Mouse (Mus musculus) regulatory T cell (primary cell): ENCODE results near the gene Dnttip1.
"Not testable (repeated sequence)": the region's sequence is repeated elsewhere in the genome, so short reads cannot be mapped to it uniquely, and the experiment has no call there.

Source experiments
- in situ Hi-C: fragments of 300-600 bp; cut with MboI, MseI; formaldehyde crosslinking; loops from one replicate; pipeline ENCODE4 v1.15.1; 2025; ENCODE audit warnings: high pct_unique_total_duplicates

Gene Dnttip1

GRCm38 (mm10) chr2:164745843-164746479 is at the start of gene Dnttip1, which contains the start of gene Wfdc3:
Dnttip1 (plus strand) TSS chr2:164745983.
Wfdc3 (minus strand) TSS chr2:164745931.
- in situ Hi-C loops = loop anchor here (25.0 kb wide), 1 partner anchor 309 kb away; the partner anchor contains the start of gene Sdc4

- in situ Hi-C loops = no loop called here
Observed at GRCm38 (mm10) chr2:164698201-164698600, 47.6 kb upstream of the Dnttip1 start, which contains the start of gene Spint4. Spint4 (plus strand) TSS chr2:164698501.

DNA sequence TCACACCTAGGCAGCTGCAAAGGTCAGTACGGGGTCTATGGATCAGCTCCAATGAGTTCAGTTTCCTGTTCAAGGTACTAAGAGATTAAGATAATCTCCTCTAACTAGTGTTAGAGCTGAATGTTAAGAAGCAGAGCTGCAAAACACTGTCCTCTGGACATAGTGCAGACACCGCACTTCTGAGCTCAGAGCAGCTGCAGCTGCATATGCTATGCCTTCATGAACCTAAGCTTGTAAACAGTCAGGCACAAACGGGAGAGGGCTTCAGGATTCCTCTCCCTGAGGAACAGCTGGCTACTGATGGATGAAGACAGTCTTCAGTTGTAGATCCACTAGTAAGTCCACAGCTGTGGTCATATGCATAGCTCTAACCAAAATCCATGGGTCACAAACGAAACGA is 44.8 kb upstream of the Dnttip1 start:
- in situ Hi-C loops = no loop called here

DNA sequence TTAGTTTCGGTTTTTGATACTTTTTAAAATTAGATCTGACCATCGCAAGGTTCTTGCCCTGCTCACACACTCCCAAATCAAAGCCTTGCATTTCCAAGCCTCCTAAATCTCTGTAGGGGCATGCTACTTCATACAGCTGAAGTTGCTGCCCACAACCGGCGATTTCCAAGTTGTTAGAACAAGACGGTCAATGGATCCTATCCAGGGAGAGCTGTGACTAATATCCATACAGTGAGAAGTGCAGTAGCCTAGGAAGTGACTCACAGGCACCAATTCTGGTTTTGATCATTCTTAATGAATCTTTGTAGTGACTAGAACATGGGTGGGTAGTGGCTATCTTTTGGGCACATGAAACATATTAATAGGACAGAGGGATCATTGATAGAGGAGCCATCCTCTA is 44.0 kb upstream of the Dnttip1 start:
- in situ Hi-C loops = no loop called here

GRCm38 (mm10) chr2:164704235-164704634 is 41.5 kb upstream of the Dnttip1 start:
- in situ Hi-C loops = no loop called here

DNA sequence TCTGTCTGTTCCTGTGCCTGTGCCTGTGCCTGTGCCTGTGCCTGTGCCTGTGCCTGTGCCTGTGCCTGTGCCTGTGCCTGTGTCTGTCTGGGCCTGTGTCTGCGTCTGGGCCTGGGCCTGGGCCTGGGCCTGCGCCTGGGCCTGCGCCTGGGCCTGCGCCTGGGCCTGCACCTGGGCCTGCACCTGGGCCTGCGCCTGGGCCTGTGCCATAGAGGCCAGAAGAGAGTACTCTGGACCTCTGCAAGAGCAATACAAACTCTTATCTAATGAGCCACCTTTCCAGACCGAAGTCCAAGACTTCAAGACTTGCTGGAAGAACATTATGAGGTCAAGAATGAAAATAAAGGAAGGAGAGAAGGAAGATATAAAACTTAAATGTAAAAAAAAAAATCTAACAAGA is 40.5 kb upstream of the Dnttip1 start:
- in situ Hi-C loops = no loop called here

GRCm38 (mm10) chr2:164705991-164706390 is 39.8 kb upstream of the Dnttip1 start:
- in situ Hi-C loops = no loop called here

DNA sequence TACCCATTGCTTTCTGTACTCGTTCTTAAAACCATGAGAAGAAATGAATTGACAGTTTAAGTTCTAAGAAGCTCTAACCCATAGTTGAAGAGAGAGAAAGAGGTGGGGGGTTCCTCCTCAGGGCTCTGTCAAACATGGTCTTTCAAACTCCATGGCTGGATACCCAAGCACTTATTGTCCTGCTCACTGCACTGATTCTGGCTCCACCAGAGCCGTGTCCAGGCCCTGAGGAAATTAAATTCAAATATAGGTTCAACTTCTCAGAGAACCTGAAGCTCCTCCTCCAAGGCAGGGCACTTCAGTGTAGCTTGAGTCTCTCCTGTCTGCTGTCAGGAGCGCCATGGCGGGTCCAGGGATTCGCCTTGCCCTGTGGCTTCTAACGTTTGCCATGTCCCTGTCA is 30.8 kb upstream of the Dnttip1 start, which contains the start of gene Spint5:
Gene Spint5, plus strand, starts transcription at position 301 of the 400 bp plus-strand sequence.
- in situ Hi-C loops = no loop called here

GRCm38 (mm10) chr2:164716194-164716786 is 29.5 kb upstream of the Dnttip1 start:
- in situ Hi-C loops = not testable (repeated sequence)

DNA sequence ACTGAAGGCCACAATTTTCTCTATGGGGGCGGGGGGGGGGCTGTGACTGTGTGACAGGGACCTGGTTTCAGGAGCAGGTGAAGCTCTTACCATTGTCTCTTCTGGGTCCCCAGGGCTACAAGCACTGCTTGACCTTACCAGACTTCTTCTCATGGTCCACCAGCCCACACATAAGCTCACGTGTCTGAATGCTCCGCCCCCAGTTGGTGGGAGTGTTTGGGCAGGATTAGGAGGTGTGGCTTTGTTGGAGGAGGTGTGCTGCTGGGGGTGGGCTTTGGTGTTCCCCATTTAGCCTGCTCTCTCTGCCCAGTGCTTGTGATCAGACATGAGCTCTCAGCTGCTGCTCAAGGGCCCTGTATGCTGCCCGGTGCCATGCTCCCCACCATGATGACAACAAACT is 22.5 kb upstream of the Dnttip1 start:
- in situ Hi-C loops = loop anchor here (10.0 kb wide), 1 partner anchor 128 kb away; the partner anchor contains the start of gene Eppin

- in situ Hi-C loops = loop anchor here (10.0 to 25.0 kb wide), 2 partner anchors 131 to 289 kb away; partner anchors contain the start of genes Eppin and Sdc4
Observed at GRCm38 (mm10) chr2:164725895-164726619, 19.7 kb upstream of the Dnttip1 start.

- in situ Hi-C loops = loop anchor here (25.0 kb wide), 1 partner anchor 294 kb away; the partner anchor contains the start of gene Sdc4
Observed at GRCm38 (mm10) chr2:164731719-164732118, 14.1 kb upstream of the Dnttip1 start.

DNA sequence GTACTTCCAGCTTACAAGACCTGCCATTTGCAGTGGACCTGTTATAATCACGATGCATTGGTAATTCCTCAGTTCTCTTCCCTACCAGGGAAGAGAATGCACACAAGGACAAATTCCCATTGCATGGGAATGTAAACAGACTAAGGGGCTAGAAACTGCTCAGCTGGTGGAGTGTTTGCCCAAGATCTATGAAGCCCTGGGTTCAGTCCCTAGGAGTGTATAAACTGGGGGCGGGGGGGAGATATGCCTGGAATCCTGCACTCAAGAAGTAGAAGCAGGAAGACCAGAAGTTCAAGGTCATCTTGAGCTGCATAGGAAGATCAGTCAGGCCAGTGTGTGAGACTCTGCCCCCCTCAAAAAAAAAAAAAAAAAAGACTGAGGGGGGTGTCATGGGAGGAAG is 12.5 kb upstream of the Dnttip1 start:
- in situ Hi-C loops = loop anchor here (25.0 kb wide), 1 partner anchor 296 kb away; the partner anchor contains the start of gene Sdc4

- in situ Hi-C loops = loop anchor here (25.0 kb wide), 1 partner anchor 298 kb away; the partner anchor contains the start of gene Sdc4
Observed at GRCm38 (mm10) chr2:164734839-164735238, 10.9 kb upstream of the Dnttip1 start.

- in situ Hi-C loops = loop anchor here (25.0 kb wide), 1 partner anchor 298 kb away; the partner anchor contains the start of gene Sdc4
Observed at GRCm38 (mm10) chr2:164735446-164735845, 10.3 kb upstream of the Dnttip1 start.

- in situ Hi-C loops = loop anchor here (25.0 kb wide), 1 partner anchor 300 kb away; the partner anchor contains the start of gene Sdc4
Observed at GRCm38 (mm10) chr2:164737377-164738090, 8.2 kb upstream of the Dnttip1 start.

DNA sequence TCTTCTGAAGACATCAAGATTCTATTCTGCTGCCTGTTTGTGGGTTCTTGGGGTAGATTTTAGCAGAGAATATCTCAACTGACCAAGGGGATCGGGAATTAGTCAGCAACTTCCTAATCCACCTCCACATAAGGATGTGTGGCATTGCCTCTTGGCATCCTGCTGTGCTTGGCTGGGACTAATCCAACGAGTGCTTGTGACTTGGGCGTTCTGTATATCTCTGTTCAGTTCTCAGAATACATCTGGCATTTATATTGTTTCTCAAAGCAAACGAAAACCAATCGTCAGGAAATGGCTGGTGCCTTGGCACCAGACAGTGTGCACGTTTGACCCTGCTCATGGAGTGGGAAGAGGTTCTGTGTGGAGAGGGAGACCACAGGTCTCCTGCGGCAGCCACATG is 5.9 kb upstream of the Dnttip1 start:
- in situ Hi-C loops = loop anchor here (25.0 kb wide), 1 partner anchor 303 kb away; the partner anchor contains the start of gene Sdc4

- in situ Hi-C loops = loop anchor here (25.0 kb wide), 1 partner anchor 308 kb away; the partner anchor contains the start of gene Sdc4
Observed at GRCm38 (mm10) chr2:164744987-164745386, 796 bp upstream of the Dnttip1 start.

DNA sequence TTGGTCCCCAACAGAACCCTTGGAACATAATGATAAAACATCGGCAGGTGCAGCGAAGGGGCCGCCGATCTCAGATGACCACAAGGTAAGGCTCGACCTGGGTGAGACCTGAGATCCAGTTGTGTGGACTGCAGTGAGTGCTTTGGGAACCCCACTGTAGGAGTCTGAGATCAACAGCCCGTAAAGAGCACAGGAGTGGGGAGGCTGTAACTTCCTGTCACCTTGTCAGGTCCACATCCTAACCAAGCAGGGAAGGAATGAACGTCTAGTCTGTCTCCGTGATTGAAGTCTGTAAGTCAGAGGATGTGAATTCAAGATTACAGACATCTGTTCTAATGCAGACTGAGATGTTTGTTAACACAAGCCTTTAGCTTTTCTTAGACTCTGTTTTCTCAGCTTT is 910 bp downstream of the Dnttip1 start:
- in situ Hi-C loops = loop anchor here (25.0 kb wide), 1 partner anchor 309 kb away; the partner anchor contains the start of gene Sdc4

GRCm38 (mm10) chr2:164748191-164748590 is 2.4 kb downstream of the Dnttip1 start:
- in situ Hi-C loops = loop anchor here (25.0 kb wide), 1 partner anchor 311 kb away; the partner anchor contains the start of gene Sdc4

DNA sequence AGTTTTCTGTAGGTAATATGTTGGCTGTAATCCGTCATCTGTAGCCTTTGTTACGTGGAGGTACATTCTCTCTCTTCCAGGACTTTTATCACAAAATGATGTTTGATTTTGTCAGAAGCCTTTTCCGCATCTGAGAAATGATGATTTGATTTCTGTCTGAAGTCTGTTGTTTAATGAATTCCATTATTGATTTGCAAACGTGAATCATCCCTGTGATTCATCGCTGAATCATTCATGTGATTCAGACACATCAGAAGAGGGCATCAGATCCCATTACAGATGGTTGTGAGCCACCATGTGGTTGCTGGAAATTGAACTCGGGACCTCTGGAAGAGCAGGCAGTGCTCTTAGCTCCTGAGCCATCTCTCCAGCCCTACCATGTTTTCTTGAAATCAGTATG is 3.2 kb downstream of the Dnttip1 start:
- in situ Hi-C loops = loop anchor here (25.0 kb wide), 1 partner anchor 312 kb away; the partner anchor contains the start of gene Sdc4
